Mouse (Mus musculus) bone marrow macrophage, adult 2 months (primary cell): Measurements from ENCODE around the gene Add1.

Experiments used
- CTCF ChIP-seq: IDR thresholded peaks from 2 replicates; pipeline ENCODE4 v1.5.1; 2012; ENCODE audit warnings: low read depth, mild to moderate bottlenecking, low read length, moderate library complexity
- POLR2A ChIP-seq: IDR thresholded peaks from 2 replicates; pipeline ENCODE4 v1.6.1; 2012; ENCODE audit warnings: mild to moderate bottlenecking, low read depth, low read length, borderline replicate concordance

GRCm38 (mm10) chr5:34661909-34662308 lies 88.4 kb downstream of the Add1 start:
- TF ChIP-seq CTCF: no peak
- TF ChIP-seq POLR2A: no peak
